Mouse (Mus musculus) spleen, adult 18-20 months (tissue): ENCODE data around the gene Nfe2l1.
"Not testable (repeated sequence)": the region's sequence is repeated elsewhere in the genome, so short reads cannot be mapped to it uniquely, and the experiment has no call there.

Experiments used
- DNase-seq, 2 experiments: peaks; one replicate each; pipeline ENCODE4 v3.0.0; 2022; ENCODE audit warnings: mixed read lengths in 2 of 2

The Nfe2l1 gene

GRCm38 (mm10) chr11:96816979-96817378, 12.8 kb downstream of the Nfe2l1 start:
- no peak for DNase-seq

DNA sequence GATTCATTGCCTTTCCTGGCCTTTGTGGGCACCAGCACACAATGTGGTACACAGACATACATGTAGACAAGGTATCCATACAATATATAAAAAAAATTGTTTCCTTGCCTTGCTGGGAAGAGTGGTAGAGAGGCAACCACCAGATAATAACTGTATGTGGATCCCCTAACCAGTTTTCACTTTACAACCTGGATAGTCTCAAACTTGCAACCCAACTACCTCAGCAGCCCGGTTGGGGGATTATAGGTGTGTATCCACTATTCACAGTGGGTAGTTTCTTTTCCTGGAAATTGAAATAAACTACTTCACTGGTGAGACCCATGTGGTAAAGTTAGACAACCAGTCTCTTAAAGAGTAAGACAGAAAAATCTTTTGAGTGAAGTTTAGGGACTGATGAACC, 13.3 kb downstream of the Nfe2l1 start:
- no peak for DNase-seq

DNA sequence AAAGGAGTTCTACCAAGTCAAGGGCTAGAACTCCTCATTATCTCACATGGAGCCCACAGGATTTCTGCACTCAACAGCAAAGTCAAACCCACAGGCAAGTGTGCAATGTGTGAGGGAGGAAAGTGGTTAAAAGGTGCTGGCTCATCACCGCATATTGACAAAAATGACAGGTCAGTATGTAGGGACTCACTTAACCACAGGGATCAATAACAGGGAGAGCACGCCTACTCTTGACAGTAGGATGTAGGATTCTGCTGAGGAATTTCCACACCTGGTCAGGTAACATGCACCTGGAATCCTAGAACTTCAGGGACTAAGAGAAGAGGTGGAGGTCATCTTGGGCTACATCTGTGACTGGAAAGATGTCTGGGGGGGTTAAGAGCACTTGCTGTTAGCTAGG, 13.9 kb downstream of the Nfe2l1 start:
- DNase-seq, result no peak

- no peak for DNase-seq
These were observed 15.3 kb downstream of the Nfe2l1 start for GRCm38 (mm10) chr11:96814443-96814842.

DNA sequence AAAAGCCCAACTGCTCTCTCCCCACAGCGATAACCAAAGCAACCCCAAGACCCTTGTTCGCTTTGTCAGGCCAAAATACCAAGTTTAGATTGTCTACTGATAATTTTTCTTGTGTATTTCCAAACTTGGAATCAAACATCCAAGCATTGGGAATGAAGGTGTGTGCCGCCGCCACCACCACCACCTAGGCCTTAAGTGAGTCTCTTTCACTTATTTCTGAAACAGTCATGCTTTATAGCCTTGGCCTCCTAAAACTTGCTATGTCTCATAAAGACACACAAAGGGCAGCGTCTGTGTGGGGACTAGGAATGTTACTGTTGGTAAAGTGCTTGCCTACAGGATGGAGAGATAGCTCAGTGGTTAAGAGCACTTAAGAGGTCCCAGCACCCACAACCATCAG, 15.8 kb downstream of the Nfe2l1 start:
- no peak for DNase-seq

GRCm38 (mm10) chr11:96813455-96813854, 16.3 kb downstream of the Nfe2l1 start:
- DNase-seq, result no peak

GRCm38 (mm10) chr11:96811188-96811587, 18.6 kb downstream of the Nfe2l1 start:
- DNase-seq, result not testable (repeated sequence)

GRCm38 (mm10) chr11:96809562-96810235, 20.1 kb downstream of the Nfe2l1 start:
- DNase-seq, result no peak

DNA sequence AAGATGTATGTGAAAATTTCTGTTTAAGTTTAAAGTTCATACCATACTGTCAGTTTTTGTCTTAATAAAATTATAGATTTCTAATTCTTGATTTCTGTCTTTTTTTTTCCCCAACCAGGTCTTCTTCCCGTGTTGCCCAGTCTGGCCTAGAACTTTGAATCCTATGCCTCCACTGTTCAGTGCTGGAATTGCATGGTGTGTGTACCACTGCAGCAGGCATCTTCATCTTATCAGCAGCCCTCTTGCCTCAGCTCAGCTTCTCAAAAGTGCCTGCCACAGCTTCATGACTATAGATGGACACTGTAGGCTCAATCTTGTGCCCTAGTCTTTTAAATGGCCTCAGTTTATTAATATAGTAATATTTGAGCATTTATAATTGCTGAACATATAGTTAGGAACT, 21.7 kb downstream of the Nfe2l1 start:
- no peak for DNase-seq

- DNase-seq, result no peak
These were observed 24.2 kb downstream of the Nfe2l1 start for GRCm38 (mm10) chr11:96805606-96806005.

GRCm38 (mm10) chr11:96799511-96799910, 30.3 kb downstream of the Nfe2l1 start:
- DNase-seq, result no peak

DNA sequence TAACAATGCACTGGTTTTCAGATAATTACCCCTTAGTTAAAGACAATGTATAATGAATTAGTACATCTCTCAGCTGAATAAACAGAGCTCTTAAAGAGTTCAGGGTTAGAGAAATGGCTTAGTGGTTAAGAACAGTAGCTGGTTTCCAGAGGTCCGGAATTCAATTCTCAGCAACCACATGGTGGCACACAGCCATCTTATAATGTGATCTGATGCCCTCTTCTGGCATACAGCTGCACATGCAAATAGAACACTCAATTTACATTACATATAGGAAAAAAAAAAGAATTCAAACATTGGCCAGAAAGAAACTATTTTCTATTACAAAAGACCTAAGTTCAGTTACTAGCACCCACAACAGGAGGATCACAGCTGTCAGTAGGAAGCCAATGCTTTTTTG, 33.2 kb downstream of the Nfe2l1 start:
- DNase-seq, result no peak

- DNase-seq, result no peak
These were observed 33.7 kb downstream of the Nfe2l1 start for GRCm38 (mm10) chr11:96796081-96796480.

DNA sequence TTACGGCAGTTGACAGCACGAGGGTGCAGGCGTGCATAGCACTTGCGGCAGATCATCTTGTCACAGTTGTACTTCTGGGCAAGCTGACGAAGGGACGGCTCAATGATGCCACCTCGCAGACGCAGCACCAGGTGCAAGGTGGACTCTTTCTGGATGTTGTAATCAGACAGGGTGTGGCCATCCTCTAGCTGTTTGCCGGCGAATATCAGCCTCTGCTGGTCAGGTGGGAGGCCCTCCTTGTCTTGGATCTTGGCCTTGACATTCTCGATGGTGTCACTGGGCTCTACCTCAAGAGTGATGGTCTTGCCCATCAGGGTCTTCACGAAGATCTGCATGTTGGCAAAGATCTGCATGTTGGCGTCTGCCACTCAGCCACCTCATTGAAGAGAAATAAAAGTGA, 34.3 kb downstream of the Nfe2l1 start:
- DNase-seq, result no peak

- no peak for DNase-seq
These were observed 39.1 kb downstream of the Nfe2l1 start for GRCm38 (mm10) chr11:96790681-96791080.

GRCm38 (mm10) chr11:96789990-96790389, 39.8 kb downstream of the Nfe2l1 start:
- no peak for DNase-seq

- peak; percentile 83 to 87 for DNase-seq
These were observed 40.6 kb downstream of the Nfe2l1 start, which contains the start of gene Cbx1 for GRCm38 (mm10) chr11:96788871-96789795. Cbx1 (plus strand) TSS chr11:96789127.

DNA sequence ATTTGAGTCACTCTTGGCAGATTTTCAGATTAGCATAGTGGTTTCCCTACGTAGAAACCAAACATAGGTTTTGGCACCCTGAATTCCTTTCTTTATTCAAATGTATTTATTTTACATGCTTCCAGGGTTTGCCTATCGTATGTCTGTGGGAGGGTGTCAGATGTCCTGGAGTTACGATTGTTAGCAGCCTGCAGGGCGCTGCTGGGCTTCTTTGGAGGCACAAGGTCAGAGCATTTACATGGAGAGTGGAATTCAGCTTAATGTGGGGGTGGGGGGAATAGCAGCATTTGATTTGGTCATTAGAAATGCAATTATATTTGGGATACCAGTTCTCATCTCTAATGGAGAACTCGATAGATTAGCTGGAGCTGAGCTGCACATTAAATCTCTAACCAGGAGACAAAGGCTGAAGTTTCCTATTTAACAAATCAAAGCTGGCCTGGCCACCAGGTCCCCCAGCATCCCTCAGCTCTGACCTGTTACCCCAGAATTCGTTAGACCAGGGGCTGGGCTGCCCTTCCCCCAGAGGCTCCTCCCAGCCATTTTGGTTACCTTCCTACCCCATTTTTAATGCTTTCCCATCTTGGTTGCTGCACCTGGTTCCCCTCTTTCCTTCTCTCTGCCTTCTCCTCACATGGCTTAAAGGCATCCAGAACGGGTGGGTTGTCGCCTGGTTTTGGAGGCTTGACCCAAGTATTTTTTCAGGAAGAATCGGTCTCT, 42.9 kb downstream of the Nfe2l1 start:
- DNase-seq, result no peak

GRCm38 (mm10) chr11:96784847-96785246, 44.9 kb downstream of the Nfe2l1 start:
- peak; percentile 54 to 81 for DNase-seq

DNA sequence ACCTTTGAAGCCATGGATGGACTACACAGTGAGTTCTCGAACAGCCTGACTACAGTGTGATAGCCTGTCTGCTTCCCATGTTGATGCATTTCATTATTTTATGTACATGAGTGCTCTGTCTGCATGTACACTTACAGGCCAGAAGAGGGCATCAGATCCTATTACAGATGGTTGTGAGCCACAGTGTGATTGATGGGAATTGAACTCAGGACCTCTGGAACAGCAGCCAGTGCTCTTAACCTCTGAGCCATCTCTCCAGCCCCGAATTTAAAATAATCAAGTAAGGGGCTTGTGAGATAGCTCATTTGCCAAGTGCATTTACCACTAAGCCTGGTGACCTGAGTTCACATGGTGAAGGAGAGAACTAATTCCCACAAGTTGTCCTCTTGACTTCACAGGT, 48.3 kb downstream of the Nfe2l1 start:
- DNase-seq, result no peak

- DNase-seq, result no peak
These were observed 49.5 kb downstream of the Nfe2l1 start for GRCm38 (mm10) chr11:96780306-96780705.

DNA sequence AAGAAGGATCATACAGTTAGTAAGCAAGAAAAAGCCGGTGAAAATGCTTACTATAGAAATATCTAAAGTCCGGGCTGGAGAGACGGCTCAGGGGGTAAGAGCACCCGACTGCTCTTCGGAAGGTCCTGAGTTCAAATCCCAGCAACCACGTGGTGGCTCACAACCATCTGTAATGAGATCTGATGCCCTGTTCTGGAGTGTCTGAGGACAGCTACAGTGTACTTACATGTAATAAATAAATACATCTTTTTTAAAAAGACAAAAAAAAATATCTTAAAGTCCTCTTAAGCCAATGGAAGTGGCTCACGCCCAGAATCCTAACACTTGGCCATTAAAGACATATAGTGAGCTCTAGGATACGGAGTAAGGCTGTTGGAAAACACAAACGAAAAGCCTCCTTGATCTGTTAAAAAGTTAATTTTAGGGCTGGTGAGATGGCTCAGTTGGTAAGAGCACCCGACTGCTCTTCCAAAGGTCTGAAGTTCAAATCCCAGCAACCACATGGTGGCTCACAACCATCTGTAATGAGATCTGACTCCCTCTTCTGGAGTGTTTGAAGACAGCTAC, 51.6 kb downstream of the Nfe2l1 start:
- not testable (repeated sequence) for DNase-seq
